Mouse (Mus musculus): Measurements from ENCODE around the gene Eps15. TPM values are rescaled to one million over a fixed set of nuclear protein-coding genes. Genes with fewer than 3 reads are reported as not detected.

Gene Eps15
- 42.7 TPM for polyA plus RNA-seq (2014; fragmentation: Illumina TruSeq; extraction: RNeasy Lipid Tissue Mini Kit (QIAGEN cat#74804); ENCODE audit: low read depth, low replicate concordance)

DNA sequence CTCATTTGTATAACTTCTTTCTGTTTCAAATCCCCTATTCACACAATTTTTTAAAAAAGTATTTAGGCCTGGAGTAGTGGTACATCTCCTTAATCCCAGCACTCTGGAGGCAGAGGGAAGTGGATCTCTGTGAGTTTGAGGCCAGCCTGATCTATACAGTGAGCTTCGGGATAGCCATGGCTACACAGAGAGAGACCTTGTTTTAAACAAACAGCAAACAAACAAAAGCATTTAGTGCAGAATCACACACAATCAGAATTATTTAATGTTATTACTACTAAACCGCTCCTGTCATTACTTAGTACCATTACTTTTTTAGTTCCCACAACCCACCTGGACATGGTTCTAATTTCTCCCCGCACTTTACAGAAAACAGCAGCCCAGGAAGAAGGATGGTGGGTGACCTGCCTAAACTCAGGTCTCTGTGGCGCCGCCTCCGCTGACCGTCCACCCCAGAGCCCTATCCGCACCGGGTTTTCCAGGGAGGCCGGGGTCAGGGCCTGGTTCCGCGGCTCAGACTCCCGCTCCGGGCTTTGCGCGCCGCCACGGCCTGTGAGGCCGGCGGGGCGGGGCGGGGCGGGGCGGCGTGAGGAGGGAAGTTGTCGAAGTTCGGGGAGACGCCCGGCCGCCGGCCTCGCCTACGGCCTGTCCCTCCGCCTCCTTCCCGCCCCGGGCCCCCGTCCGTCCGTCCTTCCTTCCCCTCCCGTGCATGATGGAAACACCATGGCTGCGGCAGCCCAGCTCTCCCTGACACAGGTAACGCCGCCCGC is at the start of gene Eps15:
TSS of gene Eps15 (plus strand) at position 580 of the 770 bp plus-strand sequence.

GRCm38 (mm10) chr4:109234185-109234584 is 45.9 kb upstream of the Eps15 start, which contains the start of gene Calr4:
Gene Calr4, plus strand, starts transcription at chr4:109234485.

DNA sequence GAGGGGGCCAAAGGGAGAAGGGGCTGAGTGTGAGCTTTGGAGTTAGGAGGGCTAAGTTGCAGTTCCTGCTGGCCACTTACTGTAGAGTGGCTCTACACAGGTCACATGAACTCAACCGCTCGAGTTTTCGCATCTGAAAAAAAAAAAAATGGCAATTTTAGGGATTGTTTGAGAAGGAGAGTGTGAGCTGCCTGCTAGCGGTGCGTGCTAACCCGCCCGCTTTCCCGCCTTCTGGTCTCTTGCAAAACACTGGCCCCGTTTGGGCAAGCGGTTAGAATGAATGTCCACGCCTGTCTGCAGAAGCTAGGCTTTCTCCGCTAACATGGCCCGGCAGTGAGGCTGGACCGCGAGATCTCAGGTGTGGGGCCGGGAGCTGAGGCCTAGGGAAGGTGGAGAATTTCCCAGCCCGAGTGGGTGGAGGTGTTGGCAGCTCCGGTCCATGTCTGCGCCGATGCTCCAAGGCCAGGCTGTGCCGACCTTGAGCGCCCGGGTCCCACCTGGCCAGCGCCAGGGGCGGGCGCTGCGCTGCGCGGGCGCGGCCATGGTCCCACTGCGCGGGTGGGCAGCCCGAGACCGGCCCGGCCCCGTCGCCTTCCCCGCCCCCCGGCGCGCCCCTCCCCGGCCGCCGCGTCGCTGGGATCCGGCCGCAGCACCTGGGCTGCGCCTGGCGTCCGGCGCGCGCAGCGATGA is 126.6 kb downstream of the Eps15 start, which contains the start of gene Ttc39a:
TSS of gene Ttc39a (plus strand) at position 138 of the 690 bp plus-strand sequence.

Other genes starting within 250 kb of the Eps15 start
- 162 TPM for gene Osbpl9, start 78.0 kb upstream of the Eps15 start, polyA plus RNA-seq (2014; fragmentation: Illumina TruSeq; extraction: RNeasy Lipid Tissue Mini Kit (QIAGEN cat#74804); ENCODE audit: low read depth, low replicate concordance)
- not detected for gene Calr4, start 45.8 kb upstream of the Eps15 start, polyA plus RNA-seq (2014; fragmentation: Illumina TruSeq; extraction: RNeasy Lipid Tissue Mini Kit (QIAGEN cat#74804); ENCODE audit: low read depth, low replicate concordance)
- 0.48 TPM for gene Ttc39a, start 126.4 kb downstream of the Eps15 start, polyA plus RNA-seq (2014; fragmentation: Illumina TruSeq; extraction: RNeasy Lipid Tissue Mini Kit (QIAGEN cat#74804); ENCODE audit: low read depth, low replicate concordance)
- gene Rnf11, start 204.5 kb downstream of the Eps15 start, polyA plus RNA-seq (2014; fragmentation: Illumina TruSeq; extraction: RNeasy Lipid Tissue Mini Kit (QIAGEN cat#74804); ENCODE audit: low read depth, low replicate concordance), result 199 TPM

Data from liver, adult 10 weeks (tissue).